Mouse (Mus musculus) gastrocnemius, postnatal 10 days (tissue): ENCODE results near the gene 4930503E14Rik. TPM values are rescaled to one million over a fixed set of nuclear protein-coding genes. Genes with fewer than 3 reads are reported as not detected.
"Not testable (repeated sequence)": the region's sequence is repeated elsewhere in the genome, so short reads cannot be mapped to it uniquely, and the experiment has no call there.

Experiments used
- DNase-seq: peaks from one replicate; pipeline ENCODE4 v3.0.0; 2021; ENCODE audit warnings: mixed read lengths
- long read RNA-seq, 2 experiments: library from polyadenylated mRNA; stranded (forward); transcript quantifications; one replicate each; pipeline ENCODE4 v2.0.0; 2021
- total RNA-seq, 2 experiments: library from RNA; stranded (reverse); gene quantifications; 2 replicates each; pipeline ENCODE4 v1.2.3; 2021

4930503E14Rik gene
- total RNA-seq: not detected
- long read RNA-seq, experiment 1: 0 reads
- long read RNA-seq, experiment 2: 0 reads

GRCm38 (mm10) chr14:44213154-44213553 lies at the start of gene 4930503E14Rik:
Gene 4930503E14Rik (minus strand): TSS chr14:44213254.
- not testable (repeated sequence) for DNase-seq

- DNase-seq: no peak
These were observed 35.0 kb upstream of the 4930503E14Rik start for GRCm38 (mm10) chr14:44248039-44248438.

- DNase-seq: not testable (repeated sequence)
These were observed 15.7 kb downstream of the 4930503E14Rik start, which contains the start of gene Gm8212 for GRCm38 (mm10) chr14:44197361-44197760. Gene Gm8212 (plus strand): TSS chr14:44197661.

- not testable (repeated sequence) for DNase-seq
These were observed 89.5 kb downstream of the 4930503E14Rik start, which contains the start of gene Gm3327 for GRCm38 (mm10) chr14:44123551-44123950. Gene Gm3327 (plus strand): TSS chr14:44123851.

Other genes starting within 250 kb of the 4930503E14Rik start
- not detected for gene Ang6, start 211.0 kb downstream of the 4930503E14Rik start, total RNA-seq
- 1 to 10 TPM in 1 of 2 experiments, under 1 TPM in 1; 0.70 to 1.2 TPM for gene Ear2, start 110.6 kb downstream of the 4930503E14Rik start, total RNA-seq
- not detected for gene Gm3327, start 89.4 kb downstream of the 4930503E14Rik start, total RNA-seq
- not detected for gene Gm8212, start 15.6 kb downstream of the 4930503E14Rik start, total RNA-seq
- gene Gm8220, start 72.3 kb upstream of the 4930503E14Rik start, total RNA-seq: not detected
- not detected for gene Gm5930, start 125.3 kb upstream of the 4930503E14Rik start, total RNA-seq
- not detected for gene Gm8229, start 152.1 kb upstream of the 4930503E14Rik start, total RNA-seq
- gene Gm3371, start 197.4 kb upstream of the 4930503E14Rik start, total RNA-seq: not detected
- gene Gm8232, start 220.4 kb upstream of the 4930503E14Rik start, total RNA-seq: not detected